Mouse (Mus musculus): ENCODE data around the gene Timeless.

- TF ChIP-seq GATA1 (IDR thresholded peaks at IDR 0.05; ENCODE audit: low read length): no peak
- no peak for TF ChIP-seq TAL1 (IDR thresholded peaks at IDR 0.05; ENCODE audit: low read length)
These were observed 719 bp upstream of the Timeless start for GRCm38 (mm10) chr10:128231146-128231545.
